Mouse (Mus musculus): Measurements from ENCODE around the gene RPS10-NUDT3.

The RPS10-NUDT3 gene

GRCm38 (mm10) chr17:27580392-27581068 lies 54.5 kb downstream of the RPS10-NUDT3 start:
- Histone ChIP-seq H3K36me3 (ENCODE audit: control insufficient read depth, insufficient read depth, low read length, poor library complexity, severe bottlenecking) (peaks cover 6% of the 10 kb centered on the region), H3K27me3 (ENCODE audit: control insufficient read depth, insufficient read depth, low read length, poor library complexity, severe bottlenecking) (no peaks in the 10 kb centered on the region)
- DNase-seq (ENCODE audit: low read depth, low spot score): no peak

GRCm38 (mm10) chr17:27579816-27580215 lies 55.2 kb downstream of the RPS10-NUDT3 start:
- H3K36me3 ChIP-seq (ENCODE audit: control insufficient read depth, insufficient read depth, low read length, poor library complexity, severe bottlenecking): peaks cover 6% of the 10 kb centered on the region
- H3K27me3 ChIP-seq (ENCODE audit: control insufficient read depth, insufficient read depth, low read length, poor library complexity, severe bottlenecking): no peaks in the 10 kb centered on the region
- no peak for DNase-seq (ENCODE audit: low read depth, low spot score)

GRCm38 (mm10) chr17:27578487-27578886 lies 56.5 kb downstream of the RPS10-NUDT3 start:
- no peaks in the 10 kb centered on the region for H3K27me3 ChIP-seq (ENCODE audit: control insufficient read depth, insufficient read depth, low read length, poor library complexity, severe bottlenecking)
- H3K36me3 ChIP-seq (ENCODE audit: control insufficient read depth, insufficient read depth, low read length, poor library complexity, severe bottlenecking): peaks cover 6% of the 10 kb centered on the region
- DNase-seq (ENCODE audit: low read depth, low spot score): no peak

- Histone ChIP-seq H3K36me3 (ENCODE audit: control insufficient read depth, insufficient read depth, low read length, poor library complexity, severe bottlenecking) (peaks cover 6% of the 10 kb centered on the region), H3K27me3 (ENCODE audit: control insufficient read depth, insufficient read depth, low read length, poor library complexity, severe bottlenecking) (no peaks in the 10 kb centered on the region)
- DNase-seq (ENCODE audit: low read depth, low spot score): no peak
Observed at GRCm38 (mm10) chr17:27577468-27577867, 57.6 kb downstream of the RPS10-NUDT3 start.

- Histone ChIP-seq H3K27me3 (ENCODE audit: control insufficient read depth, insufficient read depth, low read length, poor library complexity, severe bottlenecking) (no peaks in the 10 kb centered on the region), H3K36me3 (ENCODE audit: control insufficient read depth, insufficient read depth, low read length, poor library complexity, severe bottlenecking) (peaks cover 5% of the 10 kb centered on the region)
- no peak for DNase-seq (ENCODE audit: low read depth, low spot score)
Observed at GRCm38 (mm10) chr17:27576056-27576455, 59.0 kb downstream of the RPS10-NUDT3 start.

- no peaks in the 10 kb centered on the region for H3K27me3 ChIP-seq (ENCODE audit: control insufficient read depth, insufficient read depth, low read length, poor library complexity, severe bottlenecking)
- peaks cover 3% of the 10 kb centered on the region for H3K36me3 ChIP-seq (ENCODE audit: control insufficient read depth, insufficient read depth, low read length, poor library complexity, severe bottlenecking)
- DNase-seq (ENCODE audit: low read depth, low spot score): no peak
Observed at GRCm38 (mm10) chr17:27575116-27575776, 59.8 kb downstream of the RPS10-NUDT3 start.

- peaks cover under 1% of the 10 kb centered on the region for H3K36me3 ChIP-seq (ENCODE audit: control insufficient read depth, insufficient read depth, low read length, poor library complexity, severe bottlenecking)
- H3K27me3 ChIP-seq (ENCODE audit: control insufficient read depth, insufficient read depth, low read length, poor library complexity, severe bottlenecking): no peaks in the 10 kb centered on the region
- DNase-seq (ENCODE audit: low read depth, low spot score): no peak
Observed at GRCm38 (mm10) chr17:27574470-27575115, 60.4 kb downstream of the RPS10-NUDT3 start.

- Histone ChIP-seq H3K27me3 (ENCODE audit: control insufficient read depth, insufficient read depth, low read length, poor library complexity, severe bottlenecking) (no peaks in the 10 kb centered on the region), H3K36me3 (ENCODE audit: control insufficient read depth, insufficient read depth, low read length, poor library complexity, severe bottlenecking) (no peaks in the 10 kb centered on the region; the same call in none of the 2 replicates)
- no peak for DNase-seq (ENCODE audit: low read depth, low spot score)
Observed at GRCm38 (mm10) chr17:27573772-27574320, 61.2 kb downstream of the RPS10-NUDT3 start.

GRCm38 (mm10) chr17:27571315-27571714 lies 63.7 kb downstream of the RPS10-NUDT3 start:
- Histone ChIP-seq H3K36me3 (ENCODE audit: control insufficient read depth, insufficient read depth, low read length, poor library complexity, severe bottlenecking) (no peaks in the 10 kb centered on the region; the same call in 1 of the 2 replicates), H3K27me3 (ENCODE audit: control insufficient read depth, insufficient read depth, low read length, poor library complexity, severe bottlenecking) (no peaks in the 10 kb centered on the region)
- DNase-seq (ENCODE audit: low read depth, low spot score): no peak

GRCm38 (mm10) chr17:27568228-27568627 lies 66.8 kb downstream of the RPS10-NUDT3 start:
- Histone ChIP-seq H3K36me3 (ENCODE audit: control insufficient read depth, insufficient read depth, low read length, poor library complexity, severe bottlenecking) (no peaks in the 10 kb centered on the region), H3K27me3 (ENCODE audit: control insufficient read depth, insufficient read depth, low read length, poor library complexity, severe bottlenecking) (no peaks in the 10 kb centered on the region)
- DNase-seq (ENCODE audit: low read depth, low spot score): no peak

- H3K36me3 ChIP-seq (ENCODE audit: control insufficient read depth, insufficient read depth, low read length, poor library complexity, severe bottlenecking): peaks cover 5% of the 10 kb centered on the region
- no peak for DNase-seq (ENCODE audit: low read depth, low spot score)
- H3K27me3 ChIP-seq (ENCODE audit: control insufficient read depth, insufficient read depth, low read length, poor library complexity, severe bottlenecking): no peaks in the 10 kb centered on the region
Observed at GRCm38 (mm10) chr17:27565942-27566267, 69.1 kb downstream of the RPS10-NUDT3 start.

- peak; percentile 95 for DNase-seq (ENCODE audit: low read depth, low spot score)
- H3K27me3 ChIP-seq (ENCODE audit: control insufficient read depth, insufficient read depth, low read length, poor library complexity, severe bottlenecking): no peaks in the 10 kb centered on the region
- H3K36me3 ChIP-seq (ENCODE audit: control insufficient read depth, insufficient read depth, low read length, poor library complexity, severe bottlenecking): peaks cover 7% of the 10 kb centered on the region
Observed at GRCm38 (mm10) chr17:27565163-27565941, 69.7 kb downstream of the RPS10-NUDT3 start, which contains the start of gene AI413582. AI413582 (minus strand) TSS chr17:27565756.

GRCm38 (mm10) chr17:27564391-27565162 lies 70.4 kb downstream of the RPS10-NUDT3 start:
- DNase-seq (ENCODE audit: low read depth, low spot score): peak; percentile 54
- Histone ChIP-seq H3K36me3 (ENCODE audit: control insufficient read depth, insufficient read depth, low read length, poor library complexity, severe bottlenecking) (peaks cover 7% of the 10 kb centered on the region), H3K27me3 (ENCODE audit: control insufficient read depth, insufficient read depth, low read length, poor library complexity, severe bottlenecking) (no peaks in the 10 kb centered on the region)

GRCm38 (mm10) chr17:27563771-27564244 lies 71.2 kb downstream of the RPS10-NUDT3 start:
- Histone ChIP-seq H3K36me3 (ENCODE audit: control insufficient read depth, insufficient read depth, low read length, poor library complexity, severe bottlenecking) (peaks cover 7% of the 10 kb centered on the region), H3K27me3 (ENCODE audit: control insufficient read depth, insufficient read depth, low read length, poor library complexity, severe bottlenecking) (no peaks in the 10 kb centered on the region)
- no peak for DNase-seq (ENCODE audit: low read depth, low spot score)

Measured in splenic B cell, adult 2 months (primary cell).